Mouse (Mus musculus): ENCODE measurements around the gene Serinc3.

DNA sequence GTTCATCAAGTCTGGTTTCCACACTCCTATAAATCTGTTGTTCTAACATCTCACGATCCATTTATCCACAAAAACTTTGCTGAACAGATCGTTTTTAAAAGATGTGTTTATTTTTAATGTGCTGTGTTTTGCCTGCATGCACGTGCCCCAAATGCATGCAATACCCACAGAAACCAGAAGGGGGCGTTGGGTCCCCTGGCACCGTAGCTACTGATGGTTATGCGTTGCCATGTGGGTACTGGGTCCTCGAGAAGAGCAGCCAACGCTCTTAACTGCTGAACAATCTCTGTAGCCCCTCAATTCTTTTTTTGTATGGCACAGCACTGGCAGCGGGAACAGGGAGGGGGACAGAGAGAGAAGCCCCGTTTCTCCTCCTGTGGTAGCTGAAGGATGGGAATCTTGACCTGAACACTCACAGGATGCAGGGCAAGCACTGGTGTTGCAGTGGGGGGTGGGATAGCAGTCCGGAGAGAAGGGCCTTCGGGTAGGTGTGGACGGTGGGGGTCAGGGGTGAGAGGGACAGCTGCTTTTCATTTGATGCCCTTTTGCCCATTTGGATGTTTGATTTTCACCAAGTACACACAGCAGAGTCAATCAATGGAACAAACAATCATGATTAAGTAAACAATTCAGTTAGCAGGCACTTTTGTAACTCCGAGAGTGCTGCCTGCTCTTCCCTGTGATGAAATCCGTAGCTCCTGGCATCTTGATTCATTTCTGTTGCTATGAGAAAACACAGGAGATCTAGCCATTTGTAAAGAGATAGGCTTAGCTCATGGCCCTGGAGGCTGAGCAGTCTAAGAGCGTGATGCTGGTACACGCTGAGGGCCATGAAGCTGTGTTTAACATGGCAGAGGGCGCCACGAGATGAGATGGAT is 58.3 kb downstream of the Serinc3 start:
- TF ChIP-seq TCF3 (IDR thresholded peaks at IDR 0.05; ENCODE audit: insufficient read length, low read depth), result no peak
- TF ChIP-seq POLR2A (IDR thresholded peaks at IDR 0.05; ENCODE audit: insufficient read length, low read depth), result no peak
- no peak for TF ChIP-seq MAX (IDR thresholded peaks at IDR 0.05; ENCODE audit: low read depth)

All from myocyte (in vitro differentiated cells).